Mouse (Mus musculus) small intestine, adult 10 weeks (tissue): ENCODE results near the gene Stat5a. TPM values are rescaled to one million over a fixed set of nuclear protein-coding genes. Genes with fewer than 3 reads are reported as not detected.

Source experiments
- polyA plus RNA-seq: library from polyadenylated mRNA; stranded (reverse); fragments of 350-450 nt; fragmentation: Illumina TruSeq; extraction: RNeasy Lipid Tissue Mini Kit (QIAGEN cat#74804); gene quantifications from one replicate; pipeline ENCODE4 v1.2.3, GENCODE M21; 2014; ENCODE audit warnings: low replicate concordance

Gene Stat5a
- polyA plus RNA-seq, result 1.2 TPM

GRCm38 (mm10) chr11:100858935-100859578 is at the start of gene Stat5a:
Stat5a (plus strand) TSS chr11:100859351.

GRCm38 (mm10) chr11:100850038-100850777 is 8.9 kb upstream of the Stat5a start, which contains the start of gene Stat5b:
Stat5b (minus strand) TSS chr11:100850724.

Other genes starting within 250 kb of the Stat5a start
- 2.9 TPM for gene Nkiras2, start 240.1 kb upstream of the Stat5a start, polyA plus RNA-seq
- gene Dnajc7, start 239.2 kb upstream of the Stat5a start, polyA plus RNA-seq, result 243 TPM
- not detected for gene Zfp385c, start 166.9 kb upstream of the Stat5a start, polyA plus RNA-seq
- gene Dhx58, start 155.1 kb upstream of the Stat5a start, polyA plus RNA-seq, result 0.45 TPM
- gene Kat2a, start 146.9 kb upstream of the Stat5a start, polyA plus RNA-seq, result 0.48 TPM
- gene Hspb9, start 145.5 kb upstream of the Stat5a start, polyA plus RNA-seq, result not detected
- 45.0 TPM for gene Rab5c, start 121.1 kb upstream of the Stat5a start, polyA plus RNA-seq
- gene Kcnh4, start 99.4 kb upstream of the Stat5a start, polyA plus RNA-seq, result not detected
- not detected for gene Hcrt, start 96.4 kb upstream of the Stat5a start, polyA plus RNA-seq
- 1.7 TPM for gene Ghdc, start 88.4 kb upstream of the Stat5a start, polyA plus RNA-seq
- 2.1 TPM for gene Stat5b, start 8.6 kb upstream of the Stat5a start, polyA plus RNA-seq
- 18.7 TPM for gene Stat3, start 80.2 kb downstream of the Stat5a start, polyA plus RNA-seq
- 15.7 TPM for gene Cavin1, start 111.5 kb downstream of the Stat5a start, polyA plus RNA-seq
- gene Atp6v0a1, start 150.1 kb downstream of the Stat5a start, polyA plus RNA-seq, result 68.7 TPM
- gene Naglu, start 210.7 kb downstream of the Stat5a start, polyA plus RNA-seq, result not detected
- gene Hsd17b1, start 219.1 kb downstream of the Stat5a start, polyA plus RNA-seq, result not detected
- 0.59 TPM for gene Coasy, start 223.2 kb downstream of the Stat5a start, polyA plus RNA-seq
- 98.3 TPM for gene Mlx, start 227.9 kb downstream of the Stat5a start, polyA plus RNA-seq
- 0.52 TPM for gene Psmc3ip, start 236.1 kb downstream of the Stat5a start, polyA plus RNA-seq